Mouse (Mus musculus): Measurements from ENCODE around the gene Alox5ap. TPM values are rescaled to one million over a fixed set of nuclear protein-coding genes. Genes with fewer than 3 reads are reported as not detected.

Gene Alox5ap
- polyA plus RNA-seq, 1 experiment from 2014 or later: 13.1 TPM

DNA sequence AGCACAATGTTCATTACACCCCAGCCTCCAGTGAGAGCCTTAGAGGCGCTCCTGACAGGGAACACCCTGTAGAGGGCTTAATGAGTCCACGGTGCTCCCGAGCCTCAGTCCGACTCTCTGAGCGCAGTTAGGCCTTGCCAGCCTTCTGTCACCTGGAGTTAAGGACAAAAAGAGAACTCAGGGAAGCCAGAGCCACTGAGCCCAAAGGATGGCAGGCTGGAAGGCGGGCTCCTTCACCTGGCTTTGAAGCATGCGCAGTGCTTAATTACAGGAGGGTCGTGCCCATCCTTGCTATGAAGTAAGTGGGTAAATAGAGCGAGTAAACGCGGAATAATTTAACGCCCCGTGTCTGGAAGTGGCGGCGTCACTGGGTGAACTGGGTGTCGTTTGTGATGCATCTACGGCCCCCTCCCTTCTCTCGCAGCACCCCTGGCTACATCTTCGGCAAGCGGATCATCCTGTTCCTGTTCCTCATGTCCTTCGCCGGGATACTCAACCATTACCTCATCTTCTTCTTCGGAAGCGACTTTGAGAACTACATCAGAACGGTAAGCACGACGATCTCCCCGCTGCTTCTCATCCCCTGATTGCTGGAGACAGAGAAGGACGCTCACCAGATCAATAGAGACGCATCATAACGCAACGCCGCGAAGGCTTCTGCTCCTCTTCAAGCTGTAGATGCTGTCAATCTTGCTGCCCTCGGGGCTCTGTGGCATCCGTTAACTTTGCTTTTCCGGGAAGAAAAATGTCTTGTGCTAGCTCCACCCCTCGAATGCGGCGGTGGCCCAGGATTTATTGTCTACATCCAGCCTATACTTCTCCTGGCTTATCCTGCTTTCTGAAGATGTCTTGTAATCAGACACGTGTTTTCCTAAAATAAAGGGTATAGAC lies 22.8 kb downstream of the Alox5ap start:
- H3K4me2 ChIP-seq (replicated peaks): peak overlapping the region; percentile 69
- H3K4me1 ChIP-seq: peaks cover 36% of the 10 kb centered on the region

DNA sequence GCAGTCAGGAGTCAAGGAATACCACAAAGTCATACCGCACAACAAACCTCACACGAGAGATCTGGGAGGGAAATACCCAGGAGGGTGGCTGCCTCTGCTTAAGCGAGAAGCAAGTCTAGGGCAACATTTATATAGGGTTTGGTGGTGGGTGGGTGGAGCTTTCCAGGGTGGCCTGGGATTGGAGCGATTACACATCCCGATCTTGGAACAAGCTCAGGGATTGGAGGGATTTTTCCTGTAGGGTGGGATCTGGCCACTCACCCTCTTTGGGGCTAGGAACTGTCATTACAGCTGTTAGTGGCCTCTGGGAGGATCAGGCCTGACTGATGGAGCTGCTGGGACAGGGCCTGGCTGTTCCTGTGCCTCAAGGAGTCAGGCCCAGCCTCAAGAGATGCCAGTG lies 26.7 kb downstream of the Alox5ap start:
- Histone ChIP-seq H3K4me2 (replicated peaks) (no peak overlapping the region), H3K9me3 (no peaks in the 10 kb centered on the region), H3K36me3 (no peaks in the 10 kb centered on the region), H3K9ac (no peak overlapping the region), H3K4me1 (peaks cover 16% of the 10 kb centered on the region; the same call in 1 of the 2 replicates), H3K4me3 (no peak overlapping the region), H3K27me3 (no peaks in the 10 kb centered on the region), H3K27ac (no peak overlapping the region)
- no peak for ATAC-seq (ENCODE audit: low FRiP score, low read depth)
- 84% methylated on average over 5 of the region's 5 CpGs for WGBS

More for the DNA sequence above, 22.8 kb downstream of the Alox5ap start:
- Histone ChIP-seq H3K9ac (peak overlapping the region; percentile 58), H3K4me3 (peak overlapping the region; percentile 42), H3K27me3 (no peaks in the 10 kb centered on the region), H3K27ac (peak overlapping the region; percentile 15; the same call in 1 of the 2 replicates), H3K36me3 (no peaks in the 10 kb centered on the region), H3K9me3 (peaks cover 7% of the 10 kb centered on the region; the same call in 1 of the 2 replicates)
- 31% methylated on average over 41 of the region's 41 CpGs for WGBS
- no peak for ATAC-seq (ENCODE audit: low FRiP score, low read depth)

DNA sequence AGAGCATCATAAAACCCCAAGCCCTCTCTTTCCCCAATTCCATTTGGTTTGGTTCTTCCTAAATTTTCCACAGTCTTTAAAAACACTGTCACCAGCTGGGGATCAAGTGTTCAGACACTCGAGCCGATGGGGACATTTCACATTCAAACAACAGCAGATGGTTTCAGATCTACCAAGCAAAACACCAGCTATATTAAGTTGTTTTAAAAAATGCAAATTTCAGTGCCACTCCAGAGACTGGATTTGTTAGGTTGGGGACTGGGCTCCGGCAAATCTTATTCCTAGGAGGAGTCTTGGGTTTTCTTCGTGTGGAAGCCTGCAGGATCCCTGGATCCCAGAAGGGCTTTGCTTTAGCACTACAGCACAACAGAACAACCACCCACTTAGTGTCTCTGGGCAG lies 28.5 kb downstream of the Alox5ap start:
- no peaks in the 10 kb centered on the region for H3K36me3 ChIP-seq
- no peak overlapping the region for H3K9ac ChIP-seq
- no peak overlapping the region for H3K4me3 ChIP-seq
- no peak overlapping the region for H3K4me2 ChIP-seq (replicated peaks)
- H3K27me3 ChIP-seq: no peaks in the 10 kb centered on the region
- H3K27ac ChIP-seq: no peak overlapping the region
- no peaks in the 10 kb centered on the region for H3K4me1 ChIP-seq
- H3K9me3 ChIP-seq: peaks cover 7% of the 10 kb centered on the region; the same call in 1 of the 2 replicates
- ATAC-seq (ENCODE audit: low FRiP score, low read depth): no peak
- WGBS: 66% methylated on average over 4 of the region's 4 CpGs

DNA sequence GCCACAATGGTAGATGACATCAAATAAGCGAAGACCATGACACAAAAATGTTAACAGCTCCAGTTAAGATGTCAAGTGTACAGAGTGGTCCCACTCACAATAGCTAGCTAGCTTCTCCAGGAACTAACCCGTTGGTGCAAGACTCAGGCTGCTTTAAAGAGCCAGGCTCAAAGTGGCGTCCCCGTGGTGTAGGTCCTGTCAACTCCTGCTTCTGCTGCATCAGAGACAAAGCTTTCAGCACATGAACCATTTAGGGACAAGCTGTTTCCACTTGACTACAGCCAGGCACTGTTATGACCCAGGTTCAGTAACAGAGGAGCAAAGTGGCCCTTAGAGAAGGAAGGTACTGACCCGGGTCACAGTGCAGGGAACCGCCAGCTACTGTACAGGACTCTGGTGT lies 32.2 kb downstream of the Alox5ap start:
- H3K4me2 ChIP-seq (replicated peaks): no peak overlapping the region
- no peaks in the 10 kb centered on the region for H3K4me1 ChIP-seq
- H3K27me3 ChIP-seq: no peaks in the 10 kb centered on the region
- no peak overlapping the region for H3K4me3 ChIP-seq
- no peak overlapping the region for H3K27ac ChIP-seq
- H3K9me3 ChIP-seq: peaks cover 7% of the 10 kb centered on the region; the same call in 1 of the 2 replicates
- H3K9ac ChIP-seq: no peak overlapping the region
- H3K36me3 ChIP-seq: no peaks in the 10 kb centered on the region
- 92% methylated on average over 6 of the region's 6 CpGs for WGBS
- ATAC-seq (ENCODE audit: low FRiP score, low read depth): no peak

DNA sequence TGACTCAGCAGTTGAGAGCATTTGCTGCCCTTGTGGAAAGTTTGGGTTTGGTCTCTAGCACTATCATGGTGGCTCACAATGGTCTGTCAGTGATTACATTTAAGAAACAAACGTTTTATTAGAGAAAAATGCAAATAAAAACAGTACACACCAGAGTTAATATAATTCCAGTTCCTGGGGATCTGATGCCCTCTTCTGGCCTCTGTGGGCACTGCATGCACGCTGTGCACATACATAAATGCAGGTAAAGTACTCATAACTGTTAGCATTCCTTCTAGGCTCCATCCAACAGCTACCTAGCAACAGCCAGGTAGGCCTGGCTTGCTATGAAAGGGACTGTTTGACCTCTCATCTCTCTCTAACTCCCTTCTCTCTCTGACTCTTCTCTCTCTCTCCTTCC lies 32.9 kb downstream of the Alox5ap start:
- no peak overlapping the region for H3K4me3 ChIP-seq
- no peaks in the 10 kb centered on the region for H3K36me3 ChIP-seq
- 70% methylated on average over 2 of the region's 2 CpGs for WGBS
- H3K9me3 ChIP-seq: peaks cover 7% of the 10 kb centered on the region; the same call in 1 of the 2 replicates
- no peak overlapping the region for H3K9ac ChIP-seq
- no peak for ATAC-seq (ENCODE audit: low FRiP score, low read depth)
- H3K4me2 ChIP-seq (replicated peaks): no peak overlapping the region
- H3K27ac ChIP-seq: no peak overlapping the region
- H3K27me3 ChIP-seq: no peaks in the 10 kb centered on the region
- H3K4me1 ChIP-seq: no peaks in the 10 kb centered on the region

DNA sequence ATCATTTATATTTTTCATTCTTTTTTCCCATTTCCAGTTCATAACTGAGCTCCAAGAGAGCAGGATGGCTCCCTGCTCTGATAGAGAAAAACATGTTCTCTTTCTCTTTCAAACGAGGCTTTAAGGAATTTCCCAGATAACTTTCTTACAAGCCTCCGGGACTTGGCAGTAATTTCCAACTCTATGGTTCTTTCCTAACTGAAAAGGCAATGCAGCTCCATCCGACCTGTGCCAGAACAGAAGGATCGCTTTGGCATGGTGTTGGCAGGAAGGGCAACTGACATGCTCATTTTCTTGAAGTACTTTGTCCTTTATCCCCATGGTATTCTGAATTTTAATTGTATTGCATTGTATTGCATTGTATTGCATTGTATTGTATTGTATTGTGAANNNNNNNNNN lies 33.7 kb downstream of the Alox5ap start:
- WGBS: 65% methylated on average over 4 of the region's 4 CpGs
- Histone ChIP-seq H3K9ac (no peak overlapping the region), H3K4me2 (replicated peaks) (no peak overlapping the region), H3K27me3 (no peaks in the 10 kb centered on the region), H3K4me1 (no peaks in the 10 kb centered on the region), H3K9me3 (peaks cover 7% of the 10 kb centered on the region; the same call in 1 of the 2 replicates), H3K36me3 (no peaks in the 10 kb centered on the region), H3K4me3 (no peak overlapping the region), H3K27ac (no peak overlapping the region)
- ATAC-seq (ENCODE audit: low FRiP score, low read depth): no peak

DNA sequence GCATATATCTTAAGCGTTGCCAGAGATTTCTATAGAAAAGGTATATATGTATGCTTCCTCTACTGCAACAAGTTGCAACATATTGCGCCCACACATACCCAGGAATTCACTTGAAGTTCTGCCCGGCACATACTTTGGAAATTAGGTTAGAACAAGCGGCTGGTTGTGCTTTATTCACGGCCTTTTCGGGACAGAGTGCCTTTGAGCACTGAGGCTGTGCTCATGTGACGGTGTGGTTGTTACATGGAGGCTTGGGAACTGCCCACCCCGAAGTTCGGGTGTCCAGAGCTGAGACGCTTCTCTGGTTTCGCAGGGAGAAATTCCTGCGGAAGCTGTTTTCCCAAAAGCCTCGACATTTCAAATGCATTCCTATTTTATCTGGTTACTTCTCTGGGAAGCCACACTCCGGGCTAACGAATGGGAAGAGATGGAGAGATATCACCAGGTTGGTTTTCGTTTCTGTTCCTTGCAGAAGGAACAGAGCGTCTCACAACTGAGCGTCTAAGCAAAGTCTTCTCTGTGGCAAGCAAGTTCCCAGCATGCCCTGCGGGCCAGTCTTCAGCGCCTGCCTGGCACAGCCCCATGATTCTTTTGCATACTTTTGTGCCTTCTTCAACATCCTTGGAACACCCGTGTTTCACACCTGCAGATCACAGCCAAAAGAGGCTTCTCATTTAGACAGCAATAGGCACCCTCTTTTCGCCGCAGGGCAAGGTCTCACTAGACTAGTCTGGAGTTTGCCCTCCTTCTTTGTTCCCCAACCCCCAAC lies 48.5 kb downstream of the Alox5ap start:
- Histone ChIP-seq H3K9me3 (peaks cover 7% of the 10 kb centered on the region), H3K9ac (no peak overlapping the region; the same call in 1 of the 2 replicates), H3K36me3 (no peaks in the 10 kb centered on the region), H3K27ac (peak overlapping the region; percentile 81), H3K4me3 (peak overlapping the region; percentile 7; the same call in 1 of the 2 replicates), H3K4me2 (replicated peaks) (peak overlapping the region; percentile 46), H3K4me1 (peaks cover 31% of the 10 kb centered on the region), H3K27me3 (no peaks in the 10 kb centered on the region)
- ATAC-seq (ENCODE audit: low FRiP score, low read depth): peak; percentile 75
- 33% methylated on average over 23 of the region's 23 CpGs for WGBS

DNA sequence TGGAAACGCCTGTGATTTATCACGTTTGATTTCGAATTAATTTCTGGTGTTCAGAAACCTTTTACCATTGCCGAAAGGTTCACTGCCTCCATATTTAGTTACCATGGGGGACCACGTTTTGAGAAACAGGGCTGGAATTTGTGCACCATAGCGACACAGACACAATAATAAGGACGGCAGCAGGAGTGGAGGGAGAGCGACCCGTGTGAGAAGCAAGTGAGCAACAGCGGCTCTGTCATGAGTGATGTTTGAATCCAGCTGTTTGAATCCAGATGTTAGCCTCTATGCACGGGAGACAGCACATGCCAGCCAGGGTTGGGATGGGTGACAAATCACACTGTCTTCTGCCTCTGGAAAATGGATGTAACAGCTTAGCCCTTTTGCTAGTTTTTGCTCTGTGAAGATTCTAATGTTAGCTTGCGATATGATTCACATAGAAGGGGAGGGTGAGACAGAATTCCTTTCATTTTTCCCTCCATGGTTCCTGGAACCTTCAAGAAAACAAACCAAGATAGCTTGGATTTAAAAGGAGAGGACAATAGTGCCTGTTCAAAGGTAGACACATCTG lies 50.0 kb downstream of the Alox5ap start:
- H3K4me2 ChIP-seq (replicated peaks): no peak overlapping the region
- no peaks in the 10 kb centered on the region for H3K27me3 ChIP-seq
- peaks cover 7% of the 10 kb centered on the region for H3K9me3 ChIP-seq
- H3K4me3 ChIP-seq: no peak overlapping the region
- no peak overlapping the region for H3K27ac ChIP-seq
- peaks cover 38% of the 10 kb centered on the region for H3K4me1 ChIP-seq
- no peak overlapping the region for H3K9ac ChIP-seq
- no peak for ATAC-seq (ENCODE audit: low FRiP score, low read depth)
- WGBS: 82% methylated on average over 12 of the region's 12 CpGs
- no peaks in the 10 kb centered on the region for H3K36me3 ChIP-seq

DNA sequence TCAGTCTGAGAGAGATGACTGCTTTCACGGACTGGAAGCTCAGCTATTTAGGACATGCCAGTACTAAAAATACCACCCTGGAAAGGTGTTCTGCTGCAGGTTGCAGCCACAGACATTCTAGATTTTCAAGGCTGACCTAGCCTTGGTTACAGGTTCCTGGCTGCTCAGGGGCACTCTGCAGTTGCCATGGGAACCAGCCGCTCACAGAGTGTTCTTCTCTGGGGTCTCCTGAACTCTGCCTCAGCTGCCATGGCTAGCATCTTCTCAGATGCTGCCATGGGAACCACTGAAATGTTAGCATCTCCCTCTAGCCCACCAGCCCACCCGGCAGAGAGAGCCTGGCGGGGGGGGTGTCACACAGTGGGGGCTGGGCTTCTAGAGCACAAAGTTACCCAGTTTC lies 52.4 kb downstream of the Alox5ap start:
- H3K9ac ChIP-seq: no peak overlapping the region
- no peaks in the 10 kb centered on the region for H3K36me3 ChIP-seq
- H3K27me3 ChIP-seq: no peaks in the 10 kb centered on the region
- H3K9me3 ChIP-seq: peaks cover 7% of the 10 kb centered on the region
- no peak overlapping the region for H3K4me2 ChIP-seq (replicated peaks)
- no peak overlapping the region for H3K4me3 ChIP-seq
- 21% methylated on average over 4 of the region's 4 CpGs for WGBS
- no peak for ATAC-seq (ENCODE audit: low FRiP score, low read depth)
- peak overlapping the region; percentile 28; the same call in 1 of the 2 replicates for H3K27ac ChIP-seq
- H3K4me1 ChIP-seq: peaks cover 57% of the 10 kb centered on the region

DNA sequence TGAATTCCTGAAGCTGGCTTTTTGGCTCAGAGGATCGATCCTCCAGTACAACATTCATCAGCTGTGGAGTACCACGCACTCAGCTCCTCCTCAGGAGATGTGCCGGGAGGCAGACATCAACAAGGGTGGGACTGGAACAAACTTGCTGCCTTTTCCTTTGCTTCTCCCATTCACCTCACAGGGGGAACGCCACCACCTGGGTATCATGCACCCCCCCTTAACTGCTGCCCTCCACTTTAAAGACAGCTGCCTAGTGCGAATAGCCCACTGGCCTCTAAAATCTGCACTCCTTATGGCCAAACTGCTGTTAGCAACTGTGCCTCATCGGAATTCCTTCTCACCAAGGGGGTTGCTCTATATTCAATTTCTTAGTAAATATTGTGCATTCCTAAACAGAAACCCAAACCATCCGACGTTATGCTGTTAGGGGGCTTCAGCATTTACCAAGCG lies 55.3 kb downstream of the Alox5ap start:
- Histone ChIP-seq H3K4me2 (replicated peaks) (peak overlapping the region; percentile 54), H3K36me3 (no peaks in the 10 kb centered on the region), H3K4me1 (peaks cover 60% of the 10 kb centered on the region), H3K4me3 (0 out of 2 replicates have a peak overlapping the region, but pooled peaks have one; percentile 3), H3K27me3 (no peaks in the 10 kb centered on the region), H3K9me3 (peaks cover 6% of the 10 kb centered on the region), H3K27ac (peak overlapping the region; percentile 98), H3K9ac (peak overlapping the region; percentile 43)
- WGBS: 7% methylated on average over 9 of the region's 9 CpGs
- no peak for ATAC-seq (ENCODE audit: low FRiP score, low read depth)

DNA sequence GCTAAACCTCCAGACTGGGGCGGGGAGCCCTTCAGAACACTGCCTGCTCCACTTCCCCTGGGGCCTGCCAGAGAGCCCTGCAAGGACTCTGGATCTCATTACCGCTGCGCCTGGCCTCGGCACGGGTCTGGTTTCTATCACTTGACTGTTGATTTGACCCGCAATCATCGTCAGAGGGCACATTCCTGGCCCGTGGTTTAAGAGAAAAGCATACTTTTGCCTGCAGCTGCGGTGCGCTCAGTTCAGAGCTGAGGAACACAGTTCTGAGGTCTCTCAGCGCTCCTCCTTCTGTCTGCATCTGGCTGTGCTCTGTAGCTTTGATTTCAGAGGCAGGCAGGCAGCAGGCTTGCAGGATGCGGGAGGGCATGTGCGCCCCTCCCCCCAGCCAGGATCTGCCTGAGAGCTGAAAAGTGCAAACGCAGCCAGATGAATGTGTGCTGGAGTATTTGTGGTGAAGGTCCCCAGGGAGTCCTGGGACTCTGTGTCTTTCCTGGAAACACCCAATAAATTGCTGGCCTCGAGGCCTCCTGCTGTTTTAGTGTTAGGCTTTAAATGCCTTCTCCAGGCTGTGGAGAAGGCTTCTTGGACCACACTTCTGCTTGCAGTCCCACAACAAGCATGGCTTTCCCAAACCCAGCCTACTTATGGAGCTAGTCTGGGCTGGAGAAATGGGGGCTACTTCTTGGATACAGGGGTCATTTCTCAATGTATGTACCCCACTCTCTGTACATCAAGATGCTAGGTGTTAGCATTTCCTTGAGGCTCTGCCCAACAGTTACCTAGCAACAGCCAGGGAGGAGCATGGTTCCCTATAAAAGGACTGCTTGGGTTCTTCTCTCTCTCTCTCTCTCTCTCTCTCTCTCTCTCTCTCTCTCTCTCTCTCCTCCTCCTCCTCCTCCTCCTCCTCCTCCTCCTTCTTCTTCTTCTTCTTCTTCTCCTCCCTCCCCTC lies 56.2 kb downstream of the Alox5ap start:
- 1% methylated on average over 15 of the region's 15 CpGs for WGBS
- H3K4me2 ChIP-seq (replicated peaks): peak overlapping the region; percentile 54
- H3K4me3 ChIP-seq: no peak overlapping the region
- H3K4me1 ChIP-seq: peaks cover 60% of the 10 kb centered on the region
- peak overlapping the region; percentile 98 for H3K27ac ChIP-seq
- peak; percentile 95 for ATAC-seq (ENCODE audit: low FRiP score, low read depth)
- H3K27me3 ChIP-seq: no peaks in the 10 kb centered on the region
- peak overlapping the region; percentile 43 for H3K9ac ChIP-seq
- H3K36me3 ChIP-seq: no peaks in the 10 kb centered on the region
- H3K9me3 ChIP-seq: no peaks in the 10 kb centered on the region
